Mouse (Mus musculus): ENCODE results near the gene Htr1a. TPM values are rescaled to one million over a fixed set of nuclear protein-coding genes. Genes with fewer than 3 reads are reported as not detected.

Htr1a gene
- polyA plus RNA-seq, 1 experiment from 2014 or later = not detected

Other genes with a start within 250 kb of the Htr1a start
- 1.7 and 1.8 TPM in 2 replicates for gene Rnf180, start 148.8 kb upstream of the Htr1a start, polyA plus RNA-seq (2015; fragmentation: Nextera tagmentation; extraction: Ambion mirVana)